Mouse (Mus musculus) limb, embryonic 15.5 days (tissue): ENCODE results near the gene Etl4. TPM values are rescaled to one million over a fixed set of nuclear protein-coding genes. Genes with fewer than 3 reads are reported as not detected.

Experiments
- microRNA-seq: library from miRNA; unstranded; fragments of <30 nt; microRNA quantifications from one replicate; pipeline ENCODE4, GENCODE M21; 2016
- polyA plus RNA-seq: library from polyadenylated mRNA; unstranded; fragments of >200 nt; fragmentation: Nextera tagmentation; extraction: Ambion mirVana; gene quantifications from 2 replicates; pipeline ENCODE4 v1.2.1, GENCODE M21; 2015

The Etl4 gene
- polyA plus RNA-seq, 1 experiment from 2014 or later = 33.5 TPM

Small RNAs within 50 kb of the gene (microRNA-seq; reads per million reads assigned to microRNA genes)
- gene Gm44457 = not detected
